In genomic region chr2:31997539-31997938, GRCm38 (mm10) we compare ENCODE assay signal across 35 mouse cellular contexts.
"Had no signal": no experiment of that assay in that cellular context is flagged by ENCODE, and none has a peak within 500 bp of the region (broad histone marks: within the 10 kb centered on the region; RNA-seq: fewer than 3 reads in every experiment).

No protein-coding gene starts in this region.

- DNase-seq: heart, postnatal 10 days; heart, postnatal 14 days; heart, postnatal 36 days; heart, postnatal 4 days; kidney, adult 11 months; kidney, adult 18-20 months; kidney, adult 2 months; kidney, adult 8-10 months; kidney, adult 9 months; kidney, postnatal 10 days; kidney, postnatal 14 days; kidney, postnatal 25 days; kidney, postnatal 36 days; kidney, postnatal 4 days; layer of hippocampus, adult 9-11 months; layer of hippocampus, postnatal 36 days had no signal

- H3K9ac ChIP-seq: heart, embryonic 12.5 days; heart, embryonic 13.5 days; heart, embryonic 15.5 days; hindbrain, embryonic 12.5 days; hindbrain, embryonic 13.5 days; hindbrain, embryonic 14.5 days; hindbrain, embryonic 15.5 days; intestine, embryonic 15.5 days; kidney, embryonic 15.5 days had no signal

- H3K4me2 ChIP-seq: heart, embryonic 11.5 days; heart, embryonic 12.5 days; heart, embryonic 13.5 days; heart, embryonic 15.5 days; hindbrain, embryonic 12.5 days; hindbrain, embryonic 13.5 days; hindbrain, embryonic 14.5 days; hindbrain, embryonic 15.5 days; intestine, embryonic 15.5 days; kidney, embryonic 15.5 days had no signal

- ATAC-seq: hindbrain, embryonic 16.5 days; hindbrain, postnatal 0 days; inflammation-experienced regulatory T-cells, adult 6 months; intestine, embryonic 15.5 days; intestine, embryonic 16.5 days; intestine, postnatal 0 days had no signal

- H3K27ac ChIP-seq: heart, embryonic 10.5 days; heart, embryonic 13.5 days; heart, embryonic 15.5 days; hindbrain, embryonic 10.5 days; hindbrain, embryonic 12.5 days; hindbrain, embryonic 13.5 days; hindbrain, embryonic 14.5 days; hindbrain, embryonic 15.5 days; hindbrain, postnatal 0 days; intestine, embryonic 15.5 days; kidney, embryonic 15.5 days; kidney, postnatal 0 days; layer of hippocampus, adult 2 months had no signal

- H3K27me3 ChIP-seq: heart, embryonic 12.5 days; heart, embryonic 13.5 days; heart, embryonic 15.5 days; hindbrain, embryonic 12.5 days; hindbrain, embryonic 13.5 days; hindbrain, embryonic 15.5 days; intestine, embryonic 15.5 days; kidney, embryonic 15.5 days had no signal

- H3K4me1 ChIP-seq: heart, embryonic 10.5 days; heart, embryonic 12.5 days; heart, embryonic 13.5 days; heart, embryonic 15.5 days; hindbrain, embryonic 10.5 days; hindbrain, embryonic 12.5 days; hindbrain, embryonic 13.5 days; hindbrain, embryonic 15.5 days; intestine, embryonic 15.5 days; kidney, embryonic 15.5 days had no signal

- H3K4me3 ChIP-seq: heart, embryonic 10.5 days; heart, embryonic 12.5 days; heart, embryonic 13.5 days; heart, embryonic 15.5 days; hindbrain, embryonic 10.5 days; hindbrain, embryonic 12.5 days; hindbrain, embryonic 13.5 days; hindbrain, embryonic 15.5 days; intestine, embryonic 15.5 days; kidney, embryonic 15.5 days; layer of hippocampus, adult 2 months had no signal

- H3K9me3 ChIP-seq: heart, embryonic 10.5 days; heart, embryonic 12.5 days; heart, embryonic 13.5 days; heart, embryonic 15.5 days; hindbrain, embryonic 10.5 days; hindbrain, embryonic 12.5 days; hindbrain, embryonic 13.5 days; hindbrain, embryonic 15.5 days; intestine, embryonic 15.5 days; kidney, embryonic 15.5 days had no signal
